Mouse (Mus musculus) forebrain, embryonic 11.5 days (tissue): Measurements from ENCODE around the gene 4833427G06Rik. TPM values are rescaled to one million over a fixed set of nuclear protein-coding genes. Genes with fewer than 3 reads are reported as not detected.
"Not testable (repeated sequence)": the region's sequence is repeated elsewhere in the genome, so short reads cannot be mapped to it uniquely, and the experiment has no call there.

Experiments used
- ATAC-seq: fragments of 200-750 bp; cut with Nextera tagmentation; replicated peaks from 2 replicates; pipeline ENCODE4 v1.8.0; 2017; ENCODE audit warnings: moderate TSS enrichment; ENCODE audit not compliant: low FRiP score
- DNase-seq: peaks from one replicate; pipeline ENCODE4 v3.0.0-alpha.2; 2017; ENCODE audit warnings: low spot score
- H3K27ac ChIP-seq: fragments of 300-500 bp; sonication (generic); 2 replicates; pipeline ENCODE4 v1.5.1; 2014; ENCODE audit warnings: low read depth, low read length
- H3K27me3 ChIP-seq: fragments of 300-500 bp; sonication (generic); 2 replicates; pipeline ENCODE4 v1.6.1; 2014; ENCODE audit warnings: mild to moderate bottlenecking, low read length, mixed read lengths; ENCODE audit not compliant: control insufficient read depth, insufficient read depth
- H3K36me3 ChIP-seq: fragments of 300-500 bp; sonication (generic); 2 replicates; pipeline ENCODE4 v1.6.1; 2014; ENCODE audit warnings: mild to moderate bottlenecking, low read length, moderate library complexity, mixed read lengths; ENCODE audit not compliant: control insufficient read depth, insufficient read depth
- H3K4me1 ChIP-seq: fragments of 300-500 bp; sonication (generic); replicated peaks from 2 replicates; pipeline ENCODE4 v1.6.1; 2014; ENCODE audit warnings: low read length, mixed read lengths; ENCODE audit not compliant: control insufficient read depth, insufficient read depth
- H3K4me2 ChIP-seq: fragments of 300-500 bp; sonication (generic); 2 replicates; pipeline ENCODE4 v1.6.1; 2014; ENCODE audit warnings: low read depth, mild to moderate bottlenecking, low read length, moderate library complexity, mixed read lengths; ENCODE audit not compliant: severe bottlenecking
- H3K4me3 ChIP-seq: fragments of 300-500 bp; sonication (generic); 2 replicates; pipeline ENCODE4 v1.5.1; 2014; ENCODE audit warnings: low read depth, low read length
- H3K9ac ChIP-seq: fragments of 300-500 bp; sonication (generic); 2 replicates; pipeline ENCODE4 v1.6.1; 2014; ENCODE audit warnings: low read length
- H3K9me3 ChIP-seq: fragments of 300-500 bp; sonication (generic); 2 replicates; pipeline ENCODE4 v1.6.1; 2016; ENCODE audit warnings: low read length, mixed read lengths; ENCODE audit not compliant: control insufficient read depth
- WGBS: fragments of 180-500 bp; shearing (Covaris S2); extraction: QIAGEN DNeasy Blood & Tissue Kit; methylation state at CpG from one replicate; pipeline ENCODE4 v1.1.7; 2014; 5-methylcytosine and 5-hydroxymethylcytosine counted together
- polyA plus RNA-seq: library from polyadenylated mRNA; unstranded; fragments of >200 nt; fragmentation: Nextera tagmentation; extraction: Ambion mirVana; gene quantifications from 2 replicates; pipeline ENCODE4 v1.2.1, GENCODE M21; 2014

Gene 4833427G06Rik
- polyA plus RNA-seq, result not detected in 2 replicates

DNA sequence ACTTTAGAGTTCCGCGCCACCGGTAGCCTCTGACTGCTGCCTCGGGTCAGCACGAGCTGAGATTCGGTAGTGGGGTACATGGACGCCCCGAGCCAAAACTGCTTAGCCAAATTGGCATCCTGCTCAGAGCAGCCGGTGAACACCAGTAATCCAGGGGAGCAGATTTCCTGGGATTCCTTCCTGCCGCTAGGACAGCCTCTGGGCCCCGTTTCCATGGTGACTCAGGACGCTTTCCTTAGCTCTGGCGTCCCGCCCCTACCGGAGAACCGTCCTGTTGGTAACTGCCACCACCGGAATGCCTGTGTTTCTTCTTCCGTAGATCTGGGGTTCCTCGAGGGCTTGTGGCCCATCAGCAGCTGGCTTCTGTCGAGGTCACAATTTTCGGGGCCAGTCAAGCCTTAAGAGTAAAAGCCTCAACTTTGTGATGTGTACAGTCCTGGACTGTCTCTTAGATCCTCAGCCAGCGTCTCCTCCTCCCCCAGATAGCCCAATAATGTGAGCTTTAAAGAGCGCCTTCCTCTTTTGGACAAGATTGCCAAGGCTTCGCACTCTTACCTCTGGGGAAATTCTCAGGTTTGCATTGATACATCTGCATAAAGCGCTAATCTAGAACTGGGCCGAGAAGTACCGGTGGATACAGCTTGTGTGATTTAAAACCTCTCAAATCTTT is at the start of gene 4833427G06Rik:
TSS of gene 4833427G06Rik (minus strand) at position 323 of the 670 bp plus-strand sequence.
- Histone ChIP-seq H3K4me1 (peaks cover 2% of the 10 kb centered on the region; the same call in 1 of the 2 replicates), H3K4me2 (peak within 1 kb of the TSS; percentile 45; the same call in 1 of the 2 replicates), H3K4me3 (peak within 1 kb of the TSS; percentile 46), H3K27me3 (peaks cover 6% of the 10 kb centered on the region; the same call in 1 of the 2 replicates), H3K9me3 (no peaks in the 10 kb centered on the region), H3K27ac (no peak within 1 kb of the TSS), H3K9ac (no peak within 1 kb of the TSS), H3K36me3 (no peaks in the 10 kb centered on the region)
- ATAC-seq, result peak; percentile 85
- 8% methylated on average over 27 of the region's 27 CpGs for WGBS
- peak; percentile 80 for DNase-seq

DNA sequence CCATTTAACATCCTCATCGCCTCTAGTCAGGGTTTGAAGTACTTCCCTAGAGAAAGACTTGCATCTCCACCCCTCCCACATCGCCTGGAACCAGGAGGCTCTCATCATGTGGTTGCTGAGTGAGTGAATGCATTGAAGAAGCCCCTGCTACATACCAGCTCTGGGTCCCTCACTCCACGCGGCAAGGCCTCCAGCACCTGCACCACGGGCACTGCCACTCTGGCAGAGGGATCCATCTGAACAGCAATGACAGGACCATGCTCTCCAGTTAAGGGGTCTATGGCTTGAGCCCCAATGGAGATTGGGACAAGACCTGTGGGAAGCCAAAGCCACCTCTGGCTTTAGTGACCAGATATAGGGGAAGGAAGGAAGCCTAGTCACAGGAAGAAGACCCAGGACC is 45.4 kb upstream of the 4833427G06Rik start:
- no peaks in the 10 kb centered on the region for H3K27me3 ChIP-seq

DNA sequence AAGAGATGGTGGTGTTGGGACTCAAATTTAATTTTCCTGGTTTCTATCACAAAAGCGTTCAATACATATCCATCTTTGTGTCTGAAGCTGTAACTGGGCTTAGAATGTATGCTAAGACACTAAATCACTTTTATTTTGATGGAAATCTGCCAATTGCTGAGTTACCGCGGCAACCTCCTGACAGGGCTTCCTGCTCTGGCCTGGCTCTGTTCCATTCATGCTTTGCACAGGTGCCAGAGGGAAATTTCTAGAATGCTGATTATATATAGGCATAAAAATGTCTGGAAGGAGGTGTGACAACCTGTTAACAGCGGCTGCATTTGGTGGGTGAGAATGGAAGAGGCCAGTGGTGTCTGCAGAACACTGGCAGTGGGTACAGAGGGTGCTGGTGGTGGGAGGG is 44.6 kb upstream of the 4833427G06Rik start:
- WGBS, result 91% methylated on average over 4 of the region's 4 CpGs
- H3K4me1 ChIP-seq, result no peaks in the 10 kb centered on the region
- peak; percentile 18 for DNase-seq
- H3K9ac ChIP-seq, result no peak overlapping the region
- no peaks in the 10 kb centered on the region for H3K27me3 ChIP-seq
- H3K4me3 ChIP-seq, result no peak overlapping the region
- H3K4me2 ChIP-seq, result no peak overlapping the region
- no peak for ATAC-seq
- H3K36me3 ChIP-seq, result no peaks in the 10 kb centered on the region
- no peak overlapping the region for H3K27ac ChIP-seq
- no peaks in the 10 kb centered on the region for H3K9me3 ChIP-seq

More for the DNA sequence above, 45.4 kb upstream of the 4833427G06Rik start:
- Histone ChIP-seq H3K4me2 (no peak overlapping the region), H3K27ac (no peak overlapping the region), H3K9me3 (no peaks in the 10 kb centered on the region), H3K9ac (no peak overlapping the region), H3K4me1 (no peaks in the 10 kb centered on the region), H3K4me3 (no peak overlapping the region), H3K36me3 (no peaks in the 10 kb centered on the region)
- ATAC-seq (no peak), DNase-seq (peak; percentile 38)
- 85% methylated on average over 5 of the region's 5 CpGs for WGBS

DNA sequence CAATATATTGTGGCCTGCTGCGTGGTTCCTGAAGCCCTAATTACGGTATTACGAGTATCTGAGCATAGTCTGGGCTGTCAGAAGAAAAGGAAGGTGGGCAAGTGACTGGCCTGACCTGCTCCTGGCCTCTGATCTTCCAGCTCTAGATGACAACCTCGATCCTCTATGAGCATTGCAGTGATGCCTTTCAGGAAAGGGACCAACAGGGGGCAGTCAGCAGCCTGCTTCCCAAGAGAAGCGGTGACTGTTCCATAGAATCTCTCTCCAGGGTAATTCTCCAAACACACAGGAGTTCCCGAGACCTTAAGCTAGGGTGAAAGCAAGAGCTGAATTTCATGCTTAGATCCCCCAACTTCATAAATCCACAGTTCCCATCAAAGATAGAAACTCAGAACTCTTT is 42.3 kb upstream of the 4833427G06Rik start:
- Histone ChIP-seq H3K9ac (no peak overlapping the region), H3K36me3 (no peaks in the 10 kb centered on the region), H3K4me2 (no peak overlapping the region), H3K4me1 (no peaks in the 10 kb centered on the region), H3K27me3 (no peaks in the 10 kb centered on the region), H3K27ac (no peak overlapping the region), H3K4me3 (no peak overlapping the region), H3K9me3 (no peaks in the 10 kb centered on the region)
- WGBS, result 75% methylated on average over 6 of the region's 6 CpGs
- no peak for ATAC-seq
- DNase-seq, result peak; percentile 23

DNA sequence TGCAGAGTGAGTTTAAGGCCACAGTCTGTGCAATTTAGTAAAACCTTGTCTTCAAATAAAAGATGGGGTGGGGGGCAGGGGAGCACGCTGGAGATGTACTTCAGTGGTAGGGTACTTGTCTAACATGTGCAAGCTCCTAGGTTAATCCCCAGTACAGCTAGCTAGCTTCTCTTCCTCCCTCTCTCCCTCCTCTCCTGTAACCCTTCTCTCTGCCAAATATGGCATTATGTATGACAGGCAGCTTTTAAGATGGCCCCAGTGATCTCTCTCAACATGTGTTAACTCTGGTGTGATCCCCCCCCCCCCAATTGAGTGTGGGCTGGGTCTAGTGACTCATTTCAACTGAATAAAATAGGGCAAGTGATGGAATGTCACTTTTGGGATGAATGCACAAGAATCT is 41.6 kb upstream of the 4833427G06Rik start:
- no peaks in the 10 kb centered on the region for H3K27me3 ChIP-seq
- WGBS, result 70% methylated on average over 1 of the region's 1 CpGs
- no peaks in the 10 kb centered on the region for H3K4me1 ChIP-seq
- H3K9ac ChIP-seq, result no peak overlapping the region
- no peak overlapping the region for H3K4me2 ChIP-seq
- DNase-seq (peak; percentile 29), ATAC-seq (no peak)
- no peaks in the 10 kb centered on the region for H3K36me3 ChIP-seq
- H3K4me3 ChIP-seq, result no peak overlapping the region
- no peak overlapping the region for H3K27ac ChIP-seq
- H3K9me3 ChIP-seq, result no peaks in the 10 kb centered on the region

DNA sequence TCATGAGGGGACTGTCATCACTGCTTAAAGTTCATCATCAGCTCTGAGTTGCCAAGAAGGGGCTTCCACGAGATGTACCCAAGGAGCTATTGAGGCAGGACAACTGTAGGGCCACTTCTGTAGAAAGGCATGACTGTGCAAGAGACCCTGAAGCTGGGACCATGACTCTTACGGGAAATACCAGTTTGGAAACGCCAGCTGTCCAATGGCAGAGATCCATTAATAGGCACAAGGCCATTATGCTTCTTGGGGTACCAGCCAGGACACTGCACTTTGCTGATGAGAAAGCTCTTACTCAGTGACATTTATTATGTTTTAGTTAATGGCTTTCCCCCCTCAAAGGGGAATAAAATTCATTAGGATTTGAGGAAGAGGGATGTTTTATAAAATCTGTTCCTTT is 38.8 kb upstream of the 4833427G06Rik start:
- no peak overlapping the region for H3K4me2 ChIP-seq
- H3K27me3 ChIP-seq, result no peaks in the 10 kb centered on the region
- H3K9me3 ChIP-seq, result no peaks in the 10 kb centered on the region
- H3K36me3 ChIP-seq, result no peaks in the 10 kb centered on the region
- no peak overlapping the region for H3K27ac ChIP-seq
- no peak overlapping the region for H3K9ac ChIP-seq
- H3K4me3 ChIP-seq, result no peak overlapping the region
- DNase-seq, result no peak
- no peak for ATAC-seq
- 84% methylated on average over 3 of the region's 3 CpGs for WGBS
- H3K4me1 ChIP-seq, result no peaks in the 10 kb centered on the region

DNA sequence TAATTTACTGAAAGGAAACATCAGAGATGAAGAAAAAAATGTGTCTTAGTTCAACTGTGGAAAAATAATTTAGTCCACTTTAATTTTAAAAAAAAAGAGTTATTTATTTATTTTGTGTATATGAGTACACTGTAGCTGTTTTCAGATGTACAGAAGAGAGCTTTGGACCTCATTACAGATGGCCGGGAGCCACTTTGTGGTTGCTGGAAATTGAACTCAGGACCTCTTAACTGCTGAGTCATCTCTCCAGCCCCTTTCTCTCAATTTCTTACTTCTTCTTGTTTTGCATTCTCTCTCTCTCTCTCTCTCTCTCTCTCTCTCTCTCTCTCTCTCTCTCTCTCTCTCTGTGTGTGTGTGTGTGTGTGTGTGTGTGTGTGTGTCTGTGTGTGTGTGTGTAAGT is 37.5 kb upstream of the 4833427G06Rik start:
- not testable (repeated sequence) for DNase-seq, H3K27me3 ChIP-seq, H3K4me3 ChIP-seq, H3K4me2 ChIP-seq, H3K9me3 ChIP-seq, ATAC-seq, H3K9ac ChIP-seq, H3K4me1 ChIP-seq, H3K36me3 ChIP-seq, H3K27ac ChIP-seq
- 88% methylated on average over 1 of the region's 1 CpGs for WGBS

DNA sequence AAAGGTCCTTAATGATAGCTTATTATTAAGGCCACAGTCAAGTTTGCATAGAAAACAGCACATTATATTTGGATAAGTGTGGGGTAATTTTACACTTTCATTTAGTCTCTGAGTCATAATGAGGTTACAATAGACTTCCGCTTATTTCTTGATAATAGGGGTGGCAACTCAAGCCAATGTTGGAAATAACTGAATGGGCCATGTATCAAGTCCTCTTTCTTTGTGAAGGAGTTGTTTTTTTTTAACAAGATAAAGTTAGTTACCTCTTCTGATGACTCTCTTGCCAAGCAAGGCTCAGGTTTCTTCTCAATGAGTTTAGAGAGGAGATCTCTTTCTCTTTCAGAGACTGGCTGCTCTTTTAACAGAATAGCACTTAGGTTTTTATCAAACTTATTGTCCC is 36.4 kb upstream of the 4833427G06Rik start:
- Histone ChIP-seq H3K4me1 (no peaks in the 10 kb centered on the region), H3K36me3 (no peaks in the 10 kb centered on the region), H3K4me3 (no peak overlapping the region), H3K9ac (no peak overlapping the region), H3K4me2 (no peak overlapping the region), H3K27ac (no peak overlapping the region), H3K27me3 (no peaks in the 10 kb centered on the region), H3K9me3 (no peaks in the 10 kb centered on the region)
- ATAC-seq (no peak), DNase-seq (no peak)
- 92% methylated on average over 1 of the region's 1 CpGs for WGBS

DNA sequence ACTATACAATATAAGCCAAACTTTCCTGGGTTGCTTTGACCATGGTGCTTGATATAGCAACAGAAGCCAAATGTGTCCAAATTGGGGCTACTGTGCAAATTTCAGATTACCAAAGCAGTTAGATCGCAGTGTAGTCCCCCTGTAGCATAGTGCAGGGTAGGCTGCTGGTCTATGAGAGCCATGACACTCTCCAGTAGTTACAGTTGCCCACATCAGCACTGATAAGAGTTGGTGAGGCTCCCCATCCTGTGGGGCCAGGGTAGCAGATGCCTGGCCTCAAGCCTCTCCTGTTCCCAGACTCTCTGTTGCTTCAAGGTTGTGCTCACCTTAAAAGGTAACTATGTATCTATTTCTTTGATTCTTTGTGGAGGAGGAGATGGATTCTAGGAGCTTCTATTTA is 36.0 kb upstream of the 4833427G06Rik start:
- H3K27ac ChIP-seq, result no peak overlapping the region
- H3K9me3 ChIP-seq, result no peaks in the 10 kb centered on the region
- H3K4me2 ChIP-seq, result no peak overlapping the region
- ATAC-seq (no peak), DNase-seq (no peak)
- no peaks in the 10 kb centered on the region for H3K27me3 ChIP-seq
- no peaks in the 10 kb centered on the region for H3K36me3 ChIP-seq
- WGBS, result 75% methylated on average over 1 of the region's 1 CpGs
- H3K4me3 ChIP-seq, result no peak overlapping the region
- H3K9ac ChIP-seq, result no peak overlapping the region
- H3K4me1 ChIP-seq, result no peaks in the 10 kb centered on the region
